Mouse (Mus musculus) limb, embryonic 14.5 days (tissue): Measurements from ENCODE around the gene Prdx2. TPM values are rescaled to one million over a fixed set of nuclear protein-coding genes. Genes with fewer than 3 reads are reported as not detected.

Source experiments
- ATAC-seq: fragments of 200-750 bp; cut with Nextera tagmentation; 2 replicates; pipeline ENCODE4 v1.8.0; 2017; ENCODE audit warnings: low read depth, moderate number of reproducible peaks, moderate TSS enrichment; ENCODE audit not compliant: low FRiP score
- DNase-seq: peaks from one replicate; pipeline ENCODE4 v3.0.0-alpha.2; 2015; ENCODE audit warnings: low spot score
- H3K27ac ChIP-seq: fragments of 300-500 bp; sonication (generic); replicated peaks from 2 replicates; pipeline ENCODE4 v1.5.1; 2014; ENCODE audit warnings: low read depth, mild to moderate bottlenecking, low read length, moderate library complexity, mixed read lengths
- H3K27me3 ChIP-seq: fragments of 300-500 bp; sonication (generic); 2 replicates; pipeline ENCODE4 v1.6.1; 2014; ENCODE audit warnings: low read length, mixed read lengths; ENCODE audit not compliant: control insufficient read depth, insufficient read depth
- H3K36me3 ChIP-seq: fragments of 300-500 bp; sonication (generic); 2 replicates; pipeline ENCODE4 v1.6.1; 2014; ENCODE audit warnings: mild to moderate bottlenecking, low read length, moderate library complexity, mixed read lengths; ENCODE audit not compliant: control insufficient read depth, insufficient read depth
- H3K4me1 ChIP-seq: fragments of 300-500 bp; sonication (generic); 2 replicates; pipeline ENCODE4 v1.6.1; 2014; ENCODE audit warnings: antibody characterized with exemption, low read length, mixed read lengths; ENCODE audit not compliant: control insufficient read depth, insufficient read depth
- H3K4me2 ChIP-seq: fragments of 300-500 bp; sonication (generic); replicated peaks from 2 replicates; pipeline ENCODE4 v1.6.1; 2014; ENCODE audit warnings: low read depth, mild to moderate bottlenecking, low read length, moderate library complexity; ENCODE audit not compliant: severe bottlenecking
- H3K4me3 ChIP-seq: fragments of 300-500 bp; sonication (generic); replicated peaks from 2 replicates; pipeline ENCODE4 v1.5.1; 2014; ENCODE audit warnings: low read length
- H3K9ac ChIP-seq: fragments of 300-500 bp; sonication (generic); 2 replicates; pipeline ENCODE4 v1.6.1; 2014; ENCODE audit warnings: mild to moderate bottlenecking, low read depth, low read length, moderate library complexity; ENCODE audit not compliant: severe bottlenecking
- H3K9me3 ChIP-seq: fragments of 300-500 bp; sonication (generic); 2 replicates; pipeline ENCODE4 v1.6.1; 2016; ENCODE audit warnings: low read length; ENCODE audit not compliant: control insufficient read depth
- POLR2A ChIP-seq: fragments of 200-500 bp; IDR thresholded peaks from 2 replicates; pipeline ENCODE4 v1.8.0; 2012; ENCODE audit warnings: inconsistent platforms, mild to moderate bottlenecking, moderate library complexity, borderline replicate concordance; ENCODE audit not compliant: insufficient read depth, insufficient read length; ENCODE audit errors: extremely low read depth
- WGBS: fragments of 180-500 bp; shearing (Covaris S2); extraction: QIAGEN DNeasy Blood & Tissue Kit; methylation state at CpG from one replicate; pipeline ENCODE4 v1.1.7; 2014; 5-methylcytosine and 5-hydroxymethylcytosine counted together
- polyA plus RNA-seq, 2 experiments: library from polyadenylated mRNA; depleted of rRNA in 1 of 2; stranded (reverse) in 1 of 2; unstranded in 1 of 2; fragments of >200 nt; fragmentation: Nextera tagmentation in 1 of 2; extraction: Ambion mirVana in 1 of 2; gene quantifications; 2 replicates each; pipeline versions ENCODE4 v1.2.1 to v1.2.3; 2012 to 2014

Gene Prdx2
- polyA plus RNA-seq, 2 experiments, result 405 to 839 TPM

GRCm38 (mm10) chr8:84997649-84998295 lies 28.4 kb downstream of the Prdx2 start:
- WGBS, result 10% methylated on average over 19 of the region's 19 CpGs
- DNase-seq, result peak; percentile 80
- ATAC-seq, result peak; percentile 48; the same call in 1 of the 2 replicates
- Histone ChIP-seq H3K4me1 (no peaks in the 10 kb centered on the region; the same call in 1 of the 2 replicates), H3K9ac (no peak overlapping the region), H3K27me3 (no peaks in the 10 kb centered on the region), H3K9me3 (no peaks in the 10 kb centered on the region), H3K4me2 (0 out of 2 replicates have a peak overlapping the region, but pooled peaks have one; percentile 6), H3K36me3 (peaks cover 6% of the 10 kb centered on the region; the same call in 1 of the 2 replicates), H3K4me3 (no peak overlapping the region), H3K27ac (no peak overlapping the region)
- TF ChIP-seq POLR2A, result 0 out of 2 replicates have a peak, but pooled peaks have one; percentile 15

- 23% methylated on average over 15 of the region's 25 CpGs for WGBS
- Histone ChIP-seq H3K4me2 (no peak overlapping the region), H3K36me3 (no peaks in the 10 kb centered on the region; the same call in 1 of the 2 replicates), H3K4me1 (no peaks in the 10 kb centered on the region), H3K9me3 (no peaks in the 10 kb centered on the region), H3K27me3 (peaks cover 29% of the 10 kb centered on the region), H3K4me3 (no peak overlapping the region), H3K9ac (no peak overlapping the region), H3K27ac (no peak overlapping the region)
- no peak for ATAC-seq
- no peak for DNase-seq
- TF ChIP-seq POLR2A, result no peak
Observed at GRCm38 (mm10) chr8:85007686-85008085, 38.3 kb downstream of the Prdx2 start.

DNA sequence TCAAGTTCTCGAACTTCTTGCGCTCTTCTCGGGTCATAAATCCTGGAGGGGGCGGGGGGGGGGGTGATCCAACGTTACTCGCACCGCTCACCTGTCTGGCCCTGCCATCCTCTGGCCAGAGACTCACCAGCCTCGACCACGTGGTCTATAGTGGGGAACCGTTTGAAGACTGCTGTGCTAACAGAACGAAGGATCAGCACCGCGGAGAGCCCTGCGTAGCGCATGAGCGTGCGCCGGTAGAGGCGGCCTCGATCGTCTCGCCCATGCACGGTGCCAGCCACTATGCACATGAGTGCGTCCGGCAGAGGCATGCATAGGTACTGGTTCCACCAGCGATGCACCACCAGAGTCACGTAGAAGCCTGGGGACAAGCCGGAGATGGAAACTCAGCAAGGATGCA lies 41.9 kb downstream of the Prdx2 start:
- DNase-seq (no peak), ATAC-seq (no peak)
- Histone ChIP-seq H3K27me3 (peaks cover 43% of the 10 kb centered on the region), H3K27ac (no peak overlapping the region), H3K9me3 (no peaks in the 10 kb centered on the region), H3K36me3 (no peaks in the 10 kb centered on the region), H3K4me2 (no peak overlapping the region), H3K4me1 (no peaks in the 10 kb centered on the region), H3K9ac (no peak overlapping the region), H3K4me3 (no peak overlapping the region)
- TF ChIP-seq POLR2A, result no peak
- 17% methylated on average over 28 of the region's 28 CpGs for WGBS

GRCm38 (mm10) chr8:85013230-85013840 lies 43.9 kb downstream of the Prdx2 start:
- peak overlapping the region; percentile 24 for H3K4me3 ChIP-seq
- no peaks in the 10 kb centered on the region for H3K4me1 ChIP-seq
- no peaks in the 10 kb centered on the region for H3K9me3 ChIP-seq
- TF ChIP-seq POLR2A, result no peak
- peaks cover 38% of the 10 kb centered on the region for H3K27me3 ChIP-seq
- DNase-seq (peak; percentile 72), ATAC-seq (no peak)
- no peak overlapping the region for H3K27ac ChIP-seq
- H3K9ac ChIP-seq, result no peak overlapping the region
- peak overlapping the region; percentile 44 for H3K4me2 ChIP-seq
- H3K36me3 ChIP-seq, result peaks cover 9% of the 10 kb centered on the region
- 2% methylated on average over 22 of the region's 26 CpGs for WGBS

GRCm38 (mm10) chr8:85014431-85014830 lies 45.0 kb downstream of the Prdx2 start, which contains the start of gene Best2:
Gene Best2 (minus strand): TSS chr8:85014531.
- no peaks in the 10 kb centered on the region for H3K9me3 ChIP-seq
- no peak for TF ChIP-seq POLR2A
- peak within 1 kb of the TSS; percentile 44 for H3K4me2 ChIP-seq
- H3K4me3 ChIP-seq, result peak within 1 kb of the TSS; percentile 24
- H3K27me3 ChIP-seq, result peaks cover 34% of the 10 kb centered on the region
- no peak within 1 kb of the TSS for H3K27ac ChIP-seq
- WGBS, result 56% methylated on average over 2 of the region's 2 CpGs
- ATAC-seq (no peak), DNase-seq (no peak)
- H3K36me3 ChIP-seq, result peaks cover 19% of the 10 kb centered on the region
- no peaks in the 10 kb centered on the region for H3K4me1 ChIP-seq
- no peak within 1 kb of the TSS for H3K9ac ChIP-seq
